Comparison of ENCODE assay signal across 13 mouse cellular contexts in genomic region chr12:45933388-45933787, GRCm38 (mm10).
"Had no signal": no experiment of that assay in that cellular context is flagged by ENCODE, and none has a peak within 500 bp of the region (broad histone marks: within the 10 kb centered on the region; RNA-seq: fewer than 3 reads in every experiment).

No protein-coding gene starts in this region.

- H3K4me2 ChIP-seq: limb, embryonic 15.5 days; liver, embryonic 12.5 days; lung, embryonic 14.5 days; midbrain, embryonic 12.5 days had no signal

- H3K4me3 ChIP-seq: limb, embryonic 15.5 days; liver, embryonic 12.5 days; midbrain, embryonic 12.5 days had no signal

- DNase-seq: kidney, adult 11 months; kidney, adult 9 months; kidney, postnatal 10 days; lung, embryonic 14.5 days; lung, postnatal 10 days; lung, postnatal 4 days; thymus, adult 18-20 months; thymus, postnatal 14 days had no signal

- H3K9me3 ChIP-seq: limb, embryonic 15.5 days; liver, embryonic 12.5 days; midbrain, embryonic 12.5 days had no signal

- H3K27me3 ChIP-seq: limb, embryonic 15.5 days; liver, embryonic 12.5 days; midbrain, embryonic 12.5 days had no signal

- H3K4me1 ChIP-seq: limb, embryonic 15.5 days; liver, embryonic 12.5 days; midbrain, embryonic 12.5 days had no signal

- H3K9ac ChIP-seq: limb, embryonic 15.5 days; liver, embryonic 12.5 days; lung, embryonic 14.5 days; midbrain, embryonic 12.5 days had no signal

- H3K27ac ChIP-seq: limb, embryonic 15.5 days; liver, embryonic 12.5 days; midbrain, embryonic 12.5 days; stomach, postnatal 0 days had no signal

- H3K36me3 ChIP-seq: limb, embryonic 15.5 days; liver, embryonic 12.5 days; midbrain, embryonic 12.5 days had no signal

- ATAC-seq: liver, embryonic 12.5 days; midbrain, embryonic 16.5 days had no signal
